In genomic region chr19:22963726-22964398, GRCm38 (mm10) we compare ENCODE assay signal across 26 mouse cellular contexts.
DNase-seq lines count a peak whose midpoint lies in the region; ATAC-seq and TF ChIP-seq lines count a peak whose summit lies in the region.
"Had no signal": no experiment of that assay in that cellular context is flagged by ENCODE, and none has a peak within 500 bp of the region (broad histone marks: within the 10 kb centered on the region; RNA-seq: fewer than 3 reads in every experiment).

No protein-coding gene starts in this region.

- no peaks in the 10 kb centered on the region for H3K9me3 ChIP-seq in hindbrain, postnatal 0 days (ENCODE audit: low read length)
- H3K9me3 ChIP-seq in hindbrain, embryonic 13.5 days, result no peaks in the 10 kb centered on the region
- H3K9me3 ChIP-seq: embryonic facial prominence, embryonic 13.5 days; forebrain, embryonic 10.5 days; forebrain, embryonic 15.5 days; hindbrain, embryonic 12.5 days; liver, embryonic 13.5 days; megakaryocyte, embryonic 14.5 days; midbrain, embryonic 12.5 days had no signal

- no peak for ATAC-seq in cerebellum, adult (ENCODE audit: insufficient number of reproducible peaks, low FRiP score, low TSS enrichment)
- ATAC-seq in hindbrain, postnatal 0 days, result no peak; the same call in 1 of the 2 replicates
- no peak for ATAC-seq in hindbrain, embryonic 13.5 days (ENCODE audit: low FRiP score)
- ATAC-seq: forebrain, embryonic 15.5 days; inflammation-experienced regulatory T-cells, adult 6 months; lung, postnatal 0 days; Patski had no signal

- H3K27ac ChIP-seq in hindbrain, postnatal 0 days, result peak overlapping the region; percentile 45; the same call in 1 of the 2 replicates
- H3K27ac ChIP-seq in hindbrain, embryonic 13.5 days, result no peak overlapping the region; the same call in 1 of the 2 replicates
- H3K27ac ChIP-seq: embryonic facial prominence, embryonic 13.5 days; forebrain, embryonic 10.5 days; forebrain, embryonic 15.5 days; hindbrain, embryonic 12.5 days; liver, embryonic 13.5 days; midbrain, embryonic 12.5 days had no signal

- peaks cover 18% of the 10 kb centered on the region; the same call in 1 of the 2 replicates for H3K4me1 ChIP-seq in hindbrain, postnatal 0 days (ENCODE audit: insufficient read depth, low read length)
- peaks cover 17% of the 10 kb centered on the region for H3K4me1 ChIP-seq in hindbrain, embryonic 13.5 days (replicated peaks)
- H3K4me1 ChIP-seq: embryonic facial prominence, embryonic 13.5 days; forebrain, embryonic 15.5 days; liver, embryonic 13.5 days; megakaryocyte, embryonic 14.5 days had no signal

- H3K9ac ChIP-seq in hindbrain, postnatal 0 days (replicated peaks; ENCODE audit: low read length), result no peak overlapping the region
- no peak overlapping the region for H3K9ac ChIP-seq in hindbrain, embryonic 13.5 days
- H3K9ac ChIP-seq: embryonic facial prominence, embryonic 13.5 days; forebrain, embryonic 15.5 days; hindbrain, embryonic 12.5 days; liver, embryonic 13.5 days; midbrain, embryonic 12.5 days had no signal

- no peak overlapping the region for H3K4me2 ChIP-seq in hindbrain, postnatal 0 days (ENCODE audit: low read depth, low read length)
- no peak overlapping the region for H3K4me2 ChIP-seq in hindbrain, embryonic 13.5 days
- H3K4me2 ChIP-seq: embryonic facial prominence, embryonic 13.5 days; forebrain, embryonic 15.5 days; hindbrain, embryonic 12.5 days; liver, embryonic 13.5 days; midbrain, embryonic 12.5 days had no signal

- no peaks in the 10 kb centered on the region for H3K36me3 ChIP-seq in hindbrain, postnatal 0 days (ENCODE audit: insufficient read depth, low read length)
- H3K36me3 ChIP-seq in hindbrain, embryonic 13.5 days, result no peaks in the 10 kb centered on the region
- H3K36me3 ChIP-seq: embryonic facial prominence, embryonic 13.5 days; forebrain, embryonic 10.5 days; forebrain, embryonic 15.5 days; hindbrain, embryonic 12.5 days; liver, embryonic 13.5 days; midbrain, embryonic 12.5 days had no signal

- WGBS in hindbrain, postnatal 0 days, result 51% methylated on average over 6 of the region's 6 CpGs
- 74% methylated on average over 6 of the region's 6 CpGs for WGBS in hindbrain, embryonic 13.5 days

- TF ChIP-seq CTCF in hindbrain, postnatal 0 days (IDR thresholded peaks at IDR 0.05; ENCODE audit: low read depth), result no peak

- no peak overlapping the region for H3K4me3 ChIP-seq in hindbrain, postnatal 0 days (ENCODE audit: low read length)
- H3K4me3 ChIP-seq in hindbrain, embryonic 13.5 days, result no peak overlapping the region
- H3K4me3 ChIP-seq: embryonic facial prominence, embryonic 13.5 days; forebrain, embryonic 10.5 days; forebrain, embryonic 15.5 days; hindbrain, embryonic 12.5 days; liver, embryonic 13.5 days; megakaryocyte, embryonic 14.5 days; midbrain, embryonic 12.5 days had no signal

- H3K27me3 ChIP-seq in hindbrain, postnatal 0 days (ENCODE audit: insufficient read depth, low read length), result no peaks in the 10 kb centered on the region
- no peaks in the 10 kb centered on the region for H3K27me3 ChIP-seq in hindbrain, embryonic 13.5 days
- H3K27me3 ChIP-seq: embryonic facial prominence, embryonic 13.5 days; forebrain, embryonic 15.5 days; liver, embryonic 13.5 days; Patski had no signal

- peak; percentile 64 for DNase-seq in cerebellum, adult 9-10 months
- peak; percentile 41 for DNase-seq in hindbrain, postnatal 0 days (ENCODE audit: low spot score)
- DNase-seq in brain, adult 2 months (ENCODE audit: low read depth, low spot score), result peak; percentile 47
- peak; percentile 34 to 56 for DNase-seq in cerebellum, postnatal 25 days
- DNase-seq in liver, result no peak
- DNase-seq: adrenal gland, postnatal 10 days; embryo, embryonic 11 days; gastrocnemius, postnatal 25 days; heart, postnatal 14 days; kidney, adult 11 months; kidney, postnatal 14 days; left cerebral cortex, postnatal 4 days; liver, embryonic 13.5 days; lung, adult 18-20 months; lung, postnatal 4 days had no signal
